Mouse (Mus musculus) lung, postnatal 36 days (tissue): ENCODE data around the gene Hist2h3c2.
A peak's percentile ranks its signal among the peaks of the same experiment; 100 is the strongest.
"Not testable (repeated sequence)": the region's sequence is repeated elsewhere in the genome, so short reads cannot be mapped to it uniquely, and the experiment has no call there.

Source experiments
- DNase-seq: peaks from one replicate; pipeline ENCODE4 v3.0.0; 2022; ENCODE audit warnings: mixed read lengths

Gene Hist2h3c2

GRCm38 (mm10) chr3:96238954-96239793, at the start of gene Hist2h3c2:
TSS of gene Hist2h3c2 (minus strand) at chr3:96239127.
- DNase-seq, result not testable (repeated sequence)

- not testable (repeated sequence) for DNase-seq
These were observed 48.4 kb upstream of the Hist2h3c2 start for GRCm38 (mm10) chr3:96287334-96287733.

GRCm38 (mm10) chr3:96284457-96284856, 45.5 kb upstream of the Hist2h3c2 start:
- DNase-seq, result peak; percentile 53

GRCm38 (mm10) chr3:96280660-96281059, 41.7 kb upstream of the Hist2h3c2 start:
- no peak for DNase-seq

GRCm38 (mm10) chr3:96277800-96278624, 39.1 kb upstream of the Hist2h3c2 start:
- peak; percentile 91 for DNase-seq

- peak; percentile 50 for DNase-seq
These were observed 38.5 kb upstream of the Hist2h3c2 start for GRCm38 (mm10) chr3:96277428-96277799.

GRCm38 (mm10) chr3:96273591-96274465, 34.9 kb upstream of the Hist2h3c2 start:
- DNase-seq, result no peak

- DNase-seq, result peak; percentile 98
These were observed 30.9 kb upstream of the Hist2h3c2 start, which contains the start of gene Hist2h2bb for GRCm38 (mm10) chr3:96269511-96270474. TSS of gene Hist2h2bb (plus strand) at chr3:96269752.

- not testable (repeated sequence) for DNase-seq
These were observed 29.9 kb upstream of the Hist2h3c2 start for GRCm38 (mm10) chr3:96268776-96269378.

GRCm38 (mm10) chr3:96268051-96268775, 29.3 kb upstream of the Hist2h3c2 start, which contains the start of gene Hist2h3b:
TSS of gene Hist2h3b (plus strand) at chr3:96268654.
- peak; percentile 86 for DNase-seq

- DNase-seq, result no peak
These were observed 28.6 kb upstream of the Hist2h3c2 start for GRCm38 (mm10) chr3:96267541-96267940.

- DNase-seq, result no peak
These were observed 27.3 kb upstream of the Hist2h3c2 start for GRCm38 (mm10) chr3:96266132-96266710.

GRCm38 (mm10) chr3:96264404-96264949, 25.6 kb upstream of the Hist2h3c2 start:
- DNase-seq, result no peak

GRCm38 (mm10) chr3:96263558-96264403, 24.9 kb upstream of the Hist2h3c2 start:
- DNase-seq, result peak; percentile 46

- DNase-seq, result peak; percentile 99
These were observed 24.1 kb upstream of the Hist2h3c2 start, which contains the start of gene Hist2h4 for GRCm38 (mm10) chr3:96262979-96263550. TSS of gene Hist2h4 (minus strand) at chr3:96263311.

- peak; percentile 95 for DNase-seq
These were observed 23.4 kb upstream of the Hist2h3c2 start for GRCm38 (mm10) chr3:96262216-96262875.

- DNase-seq, result no peak
These were observed 22.7 kb upstream of the Hist2h3c2 start for GRCm38 (mm10) chr3:96261623-96262022.
